Mouse (Mus musculus) thymus, postnatal 0 days (tissue): ENCODE measurements around the gene E2f3. TPM values are rescaled to one million over a fixed set of nuclear protein-coding genes. Genes with fewer than 3 reads are reported as not detected.

Experiments used
- DNase-seq: peaks from one replicate; pipeline ENCODE4 v3.0.0-alpha.2; 2015; ENCODE audit warnings: low spot score
- polyA plus RNA-seq: library from polyadenylated mRNA; unstranded; fragments of >200 nt; fragmentation: Nextera tagmentation; extraction: Ambion mirVana; gene quantifications from 2 replicates; pipeline ENCODE4 v1.2.1, GENCODE M21; 2015

The E2f3 gene
- polyA plus RNA-seq, 1 experiment from 2014 or later, result 7.1 TPM

DNA sequence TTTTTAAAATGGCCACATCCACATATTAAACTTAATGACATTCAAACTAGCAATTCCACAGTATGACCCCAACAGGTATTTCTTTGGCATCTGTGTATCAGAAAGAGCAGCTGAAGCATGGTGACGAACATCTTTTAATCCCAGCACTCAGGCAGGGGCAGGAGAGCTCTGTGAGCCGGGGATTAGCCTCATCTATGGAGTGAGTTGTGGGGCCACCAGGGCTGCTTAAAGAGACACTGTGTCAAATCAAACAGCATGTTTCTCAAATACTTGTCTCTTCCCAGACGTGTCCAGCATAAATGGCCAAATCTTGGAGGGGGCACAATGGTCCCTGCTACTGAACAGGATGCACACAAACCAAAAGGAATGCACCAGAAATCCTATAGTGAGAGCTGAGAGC is 59.7 kb downstream of the E2f3 start:
- no peak for DNase-seq

DNA sequence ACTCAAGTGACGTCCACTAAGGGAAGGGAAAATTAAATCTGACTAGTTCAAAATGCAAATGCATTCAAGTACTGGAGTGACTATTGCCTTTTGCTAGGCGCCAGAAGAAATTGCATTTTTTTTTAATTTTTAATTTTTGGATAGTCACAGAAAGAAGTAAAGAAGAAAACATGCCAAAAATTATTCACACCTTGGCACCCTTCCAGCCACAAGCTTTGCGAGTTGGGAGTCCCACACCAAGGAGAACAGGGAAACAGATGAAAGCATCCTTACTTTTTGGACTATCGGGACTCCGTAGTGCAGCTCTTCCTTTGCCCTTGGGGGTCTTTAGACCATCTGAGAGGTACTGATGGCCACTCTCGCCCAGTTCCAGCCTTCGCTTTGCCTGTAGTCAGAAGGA is 66.0 kb downstream of the E2f3 start:
- no peak for DNase-seq

DNA sequence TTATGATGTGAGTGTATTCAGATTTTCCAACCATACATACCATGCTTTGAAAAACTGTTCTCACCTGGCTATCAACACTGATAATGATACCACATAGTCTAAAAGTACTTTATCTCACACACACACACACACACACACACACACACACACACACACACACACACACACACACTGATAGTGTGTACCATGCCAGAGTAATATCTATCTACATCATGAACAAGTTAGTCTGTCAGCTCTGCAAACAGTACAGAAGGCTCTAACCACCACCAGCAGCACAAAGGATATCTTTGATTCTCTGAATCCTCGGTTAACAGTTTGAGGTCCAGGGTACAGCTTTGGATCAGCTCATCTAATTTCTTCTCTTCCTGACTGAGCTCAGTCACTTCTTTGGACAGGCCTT is 69.3 kb downstream of the E2f3 start:
- no peak for DNase-seq

DNA sequence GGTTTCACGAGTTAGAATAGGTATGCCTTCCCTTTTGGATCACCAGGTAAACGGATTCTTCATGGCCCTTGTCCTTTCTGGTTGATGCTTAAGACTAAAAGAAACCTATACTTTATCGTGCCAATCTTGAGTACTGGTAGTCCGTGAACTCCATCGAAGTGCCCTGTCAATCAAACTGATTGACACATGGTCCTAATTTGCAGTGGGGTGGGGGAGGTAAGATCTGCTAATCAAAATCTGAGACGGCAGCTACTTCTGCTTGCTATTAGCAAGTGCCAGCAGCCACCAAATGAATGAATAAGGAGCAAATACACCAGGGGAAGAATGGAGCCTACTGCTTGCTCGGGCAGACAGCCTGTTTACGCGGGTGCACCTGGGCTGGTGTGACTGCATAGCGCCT is 72.3 kb downstream of the E2f3 start:
- no peak for DNase-seq

DNA sequence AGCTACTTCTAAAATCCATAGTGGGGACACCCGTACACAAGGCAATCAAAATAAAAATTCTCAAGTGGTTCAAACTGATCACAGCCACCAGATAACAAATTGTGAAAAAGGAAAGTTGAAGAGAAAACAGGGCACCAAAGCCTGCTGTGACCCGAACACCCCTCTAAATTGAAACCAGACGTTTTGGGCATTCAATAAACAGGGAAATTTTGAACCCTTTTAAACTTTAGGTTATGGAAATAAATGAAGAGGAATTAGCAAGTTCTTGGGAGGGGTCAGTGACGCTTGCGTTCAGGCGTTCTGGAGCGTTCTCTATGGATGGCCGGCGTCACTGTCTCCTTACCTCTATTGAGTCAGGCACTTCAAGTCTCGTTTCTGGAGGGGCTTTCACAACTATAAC is 72.8 kb downstream of the E2f3 start:
- no peak for DNase-seq

DNA sequence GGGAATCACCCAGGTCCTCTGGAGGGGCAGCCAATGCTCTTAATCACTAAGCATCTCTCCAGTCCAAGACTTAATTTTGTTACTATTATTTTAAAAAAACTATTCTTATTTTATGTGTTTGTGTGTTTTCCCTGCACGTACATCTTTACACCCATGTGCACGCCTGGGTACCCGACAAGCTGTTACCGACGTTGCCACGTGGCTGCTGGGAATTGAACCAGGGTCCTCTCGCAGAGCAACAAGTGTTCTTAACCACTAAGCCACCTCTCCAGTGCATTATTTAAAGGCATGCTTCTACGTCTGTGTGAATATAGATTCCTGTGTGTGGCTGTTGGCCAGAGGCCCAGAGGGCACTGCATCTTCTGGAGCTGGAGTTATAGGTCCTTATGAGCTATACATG is 73.6 kb downstream of the E2f3 start:
- no peak for DNase-seq

DNA sequence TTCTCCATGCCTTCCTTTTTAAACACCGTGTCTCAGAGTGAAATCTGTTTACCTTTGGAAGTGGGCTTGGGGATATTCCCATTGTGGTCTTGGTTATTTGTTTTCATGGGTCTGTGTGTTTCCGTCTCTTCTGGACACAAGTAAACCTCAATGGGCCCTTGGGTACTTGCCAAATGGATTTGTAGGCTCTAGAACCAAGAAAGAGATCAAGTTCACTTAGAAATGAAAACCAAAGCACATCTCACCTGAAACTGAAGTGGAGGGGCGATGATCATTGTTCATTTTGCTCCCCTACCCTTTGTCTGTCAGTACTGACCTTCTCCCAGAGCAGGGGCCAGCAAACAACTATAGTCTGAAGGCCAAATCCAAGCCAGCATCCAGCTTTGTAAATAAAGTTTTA is 74.7 kb downstream of the E2f3 start:
- DNase-seq, result no peak

DNA sequence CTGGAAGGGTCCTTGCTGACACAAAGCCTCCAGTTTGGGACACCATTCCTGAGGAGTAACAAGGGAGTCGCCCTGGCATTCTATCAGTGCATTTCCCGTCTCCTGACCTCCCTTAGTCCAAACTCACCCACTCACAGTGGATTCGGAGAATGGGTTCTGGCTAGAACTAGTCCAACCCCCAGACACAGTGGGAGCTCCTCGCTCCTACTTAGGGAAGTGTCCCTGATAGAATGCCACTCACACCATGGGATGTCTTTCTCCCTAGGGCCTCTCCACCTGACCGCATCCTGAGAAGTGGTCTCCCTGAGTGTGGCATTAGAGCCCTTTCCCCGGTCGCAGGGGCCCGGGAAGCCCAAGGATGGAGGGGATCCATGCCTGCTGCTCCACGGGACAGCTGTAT is 77.4 kb downstream of the E2f3 start:
- no peak for DNase-seq

DNA sequence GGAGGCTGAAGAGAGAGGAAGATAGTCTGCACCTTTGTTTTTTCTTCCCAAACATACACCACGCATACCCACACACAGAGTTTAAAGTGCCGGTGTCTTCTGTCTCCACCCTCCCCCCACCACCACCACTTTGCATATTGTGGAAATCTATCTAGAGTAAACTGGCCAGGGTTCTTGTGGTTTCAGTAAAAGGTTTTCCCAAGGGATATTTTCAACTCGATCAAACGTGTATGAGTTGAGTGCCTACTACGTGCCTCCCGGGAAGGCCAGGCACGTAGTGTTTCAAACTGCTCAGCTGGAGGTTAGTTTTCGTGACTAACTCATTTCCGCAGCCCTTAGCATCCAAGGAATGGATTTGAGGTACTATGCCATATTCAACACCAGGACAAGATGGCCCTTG is 77.9 kb downstream of the E2f3 start:
- no peak for DNase-seq

DNA sequence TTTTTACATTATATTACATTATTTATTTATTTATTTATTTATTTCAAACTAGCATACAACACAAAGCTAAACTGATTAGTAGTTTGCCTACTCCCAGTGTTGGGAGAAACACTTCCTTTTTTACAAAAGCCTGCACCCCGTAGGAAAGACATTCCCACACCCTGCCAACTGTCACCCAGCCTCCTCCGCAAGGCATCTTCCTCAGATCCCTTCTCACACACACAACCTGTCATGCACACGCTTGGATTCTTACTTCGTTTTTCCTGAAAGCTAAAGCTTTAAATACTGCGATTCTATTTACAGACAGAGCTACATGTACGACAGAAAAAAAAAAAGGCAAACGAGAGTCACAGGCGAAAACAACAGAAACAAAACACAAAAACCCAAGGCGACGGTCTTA is 79.1 kb downstream of the E2f3 start:
- no peak for DNase-seq

DNA sequence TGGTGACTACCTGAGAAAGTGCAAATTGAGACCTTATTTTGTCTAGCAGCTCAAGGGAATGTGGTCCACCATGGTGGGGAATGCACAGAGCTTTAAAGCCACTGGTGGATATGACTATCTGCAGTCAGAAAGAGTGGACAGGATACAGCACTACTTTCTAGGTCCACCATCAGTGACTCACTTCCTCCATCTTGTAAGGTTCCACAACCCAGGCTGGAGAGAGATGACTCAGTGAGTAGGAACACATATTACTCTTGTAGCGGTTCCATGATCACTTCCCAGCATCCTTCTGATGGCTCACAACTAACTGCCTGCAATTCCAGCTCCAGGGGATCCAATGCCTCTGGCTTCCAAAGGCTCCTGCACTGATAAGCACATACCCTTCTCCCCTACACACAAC is 82.5 kb downstream of the E2f3 start:
- DNase-seq, result no peak

DNA sequence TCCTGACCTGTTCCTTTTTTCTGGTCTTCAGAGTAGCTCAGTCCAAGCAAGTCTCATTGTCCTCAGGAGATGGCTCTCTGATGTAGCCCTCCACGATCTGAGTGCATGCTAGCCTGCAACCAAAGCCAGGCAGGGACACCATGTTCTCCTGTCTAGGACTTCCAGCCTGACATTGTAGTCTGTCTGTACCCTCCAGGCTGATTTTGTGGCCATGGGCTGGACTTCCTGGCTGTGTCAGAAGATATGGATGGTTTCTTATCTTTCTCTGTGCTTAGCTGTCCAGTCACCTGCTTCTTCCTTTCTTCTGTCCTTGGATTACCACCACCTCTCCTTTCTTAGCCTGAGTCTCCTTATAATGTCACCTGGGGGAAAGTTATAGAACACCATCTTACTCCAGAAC is 83.2 kb downstream of the E2f3 start:
- no peak for DNase-seq

DNA sequence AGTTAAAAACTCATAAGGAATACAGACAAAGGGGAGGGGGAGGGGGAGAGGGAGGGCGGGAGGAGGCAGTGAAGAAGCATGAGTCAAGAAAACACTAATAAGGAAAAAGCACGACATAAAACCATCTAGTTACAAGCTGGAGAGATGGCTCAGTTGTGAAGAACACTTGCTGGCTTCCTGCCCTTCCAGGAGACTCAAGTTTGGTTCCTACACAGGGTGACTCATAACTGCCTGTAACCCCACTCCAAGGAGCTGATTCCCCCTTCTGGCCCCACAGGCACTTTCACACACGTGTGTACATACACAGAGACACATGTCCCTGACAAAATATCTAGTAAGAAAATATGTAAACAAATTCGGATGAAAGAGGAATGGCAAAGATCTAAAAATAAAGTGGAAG is 84.2 kb downstream of the E2f3 start:
- DNase-seq, result no peak

DNA sequence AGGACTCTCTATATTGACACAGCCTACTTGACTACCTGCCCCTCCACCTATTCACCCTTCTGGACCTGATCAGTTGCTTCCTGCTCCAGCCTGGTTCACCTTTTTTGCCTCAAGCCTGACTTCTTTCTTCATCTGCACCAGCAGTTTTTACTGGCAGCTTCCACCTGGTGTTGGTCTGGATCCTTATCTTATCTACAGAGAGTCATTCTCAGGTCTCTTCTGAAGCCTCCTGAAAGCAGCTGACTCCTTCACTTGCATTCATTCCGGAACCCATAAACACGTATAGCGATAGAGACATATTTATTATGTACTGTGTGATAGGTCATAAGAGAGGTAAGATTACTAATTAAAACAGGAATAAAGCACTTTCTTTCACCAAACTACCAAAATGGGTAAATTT is 119.1 kb downstream of the E2f3 start:
- DNase-seq, result no peak

DNA sequence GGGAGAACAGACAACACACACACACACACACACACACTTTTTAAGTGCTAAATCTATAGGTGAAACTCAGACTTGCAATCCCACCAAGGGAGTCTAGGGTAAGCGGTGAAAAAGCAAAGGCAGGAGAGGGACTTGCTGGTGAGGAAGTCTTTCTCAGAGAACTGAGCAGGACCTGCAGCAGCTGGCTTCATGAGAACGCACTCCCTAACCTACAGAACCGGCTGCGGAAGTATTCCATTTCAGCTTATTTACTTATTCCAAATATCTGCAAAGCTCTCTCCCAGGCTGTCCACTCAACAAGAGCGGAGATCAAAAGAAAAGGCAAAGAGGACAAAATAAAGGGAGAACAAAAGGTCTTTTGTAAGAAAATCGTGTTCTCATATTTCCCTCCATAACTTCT is 121.5 kb downstream of the E2f3 start:
- DNase-seq, result no peak

DNA sequence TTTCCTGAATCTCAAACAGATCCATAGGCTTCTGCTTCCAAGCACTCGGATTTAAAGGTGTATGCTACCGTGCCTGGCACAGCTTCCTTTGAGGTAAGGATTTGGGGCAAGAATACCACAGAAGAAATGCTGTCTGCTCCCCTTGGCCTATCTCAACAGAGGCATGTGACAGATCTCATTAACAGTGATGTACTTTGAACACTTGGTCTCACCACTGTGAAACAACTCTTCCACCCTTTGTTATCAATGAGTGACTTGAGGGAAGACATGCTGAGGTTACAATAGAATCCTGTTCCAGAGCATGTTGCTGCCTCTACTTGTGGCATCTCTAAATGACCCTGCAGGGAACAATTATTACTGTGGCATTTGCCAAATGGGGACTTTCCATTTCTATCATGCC is 125.8 kb downstream of the E2f3 start:
- DNase-seq, result no peak

DNA sequence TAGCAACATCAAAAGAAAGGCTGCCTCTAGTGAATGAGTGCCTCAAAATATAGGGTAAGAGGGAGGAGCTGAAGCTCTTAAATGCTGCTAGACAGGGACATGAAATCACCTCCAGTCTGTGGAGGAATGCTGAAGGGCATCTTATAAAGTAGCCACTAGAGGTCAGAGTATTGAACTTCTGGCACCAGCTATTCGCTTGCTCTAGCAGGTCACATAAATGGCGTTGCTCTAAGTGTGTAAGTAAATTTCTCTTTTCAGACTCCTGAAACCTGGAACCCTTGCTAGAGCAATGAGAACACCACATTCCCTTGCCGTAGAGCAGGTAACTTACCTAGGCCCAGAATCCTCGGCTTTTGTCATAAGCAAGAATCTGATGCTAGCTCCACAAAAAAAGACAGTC is 128.4 kb downstream of the E2f3 start:
- DNase-seq, result peak; percentile 43

Other genes with a start within 250 kb of the E2f3 start
- gene Cdkal1, start 130.4 kb downstream of the E2f3 start, polyA plus RNA-seq, result 31.5 and 31.9 TPM in 2 replicates
- gene Mboat1, start 150.4 kb upstream of the E2f3 start, polyA plus RNA-seq, result 10.6 and 12.9 TPM in 2 replicates